Mouse (Mus musculus): Measurements from ENCODE around the gene Gm17655.
A peak's percentile ranks its signal among the peaks of the same experiment; 100 is the strongest.
"Not testable (repeated sequence)": the region's sequence is repeated elsewhere in the genome, so short reads cannot be mapped to it uniquely, and the experiment has no call there.

Gene Gm17655

DNA sequence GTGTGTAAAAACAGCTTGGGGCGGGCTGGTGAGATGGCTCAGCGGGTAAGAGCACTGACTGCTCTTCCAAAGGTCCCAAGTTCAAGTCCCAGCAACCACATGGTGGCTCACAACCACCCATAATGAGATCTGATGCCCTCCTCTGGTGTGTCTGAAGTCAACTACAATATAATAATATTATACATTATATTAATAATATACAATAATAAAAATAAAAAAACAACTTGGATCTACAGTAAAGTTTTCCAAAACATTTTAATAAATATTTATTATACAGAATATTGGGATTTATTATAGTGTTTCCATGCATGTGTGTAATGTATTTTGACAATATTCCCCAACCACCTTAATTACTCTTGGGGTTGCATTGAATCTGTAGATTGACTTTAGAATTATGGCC lies at the start of gene Gm17655:
Gm17655 (minus strand) TSS at position 101 of the 400 bp plus-strand sequence.
- not testable (repeated sequence) for DNase-seq (ENCODE audit: low read depth, low spot score)

DNA sequence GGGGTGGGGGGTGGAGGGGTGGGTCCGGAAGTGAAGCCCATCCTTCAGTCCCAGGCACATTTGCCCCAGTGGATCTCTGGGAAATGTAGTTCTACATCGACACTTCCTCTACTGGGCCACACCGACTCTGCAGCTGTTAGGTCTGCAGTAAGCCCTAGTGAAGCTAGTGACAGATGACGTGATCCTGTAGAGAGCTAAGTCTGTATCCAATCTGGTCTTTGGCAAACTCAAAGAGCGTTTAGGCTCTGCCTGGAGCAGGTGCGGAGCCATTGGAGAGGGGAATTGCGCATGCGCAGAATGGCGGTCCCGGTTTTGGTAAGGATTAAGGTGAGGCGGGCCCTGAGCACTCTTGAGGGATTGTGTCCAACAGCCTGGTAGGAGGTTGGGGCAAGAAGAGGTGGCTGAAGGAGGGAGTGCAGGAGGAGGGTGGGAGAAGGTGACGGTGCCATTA lies 37.7 kb upstream of the Gm17655 start, which contains the start of gene Zfp605:
Zfp605 (plus strand) TSS at position 102 of the 451 bp plus-strand sequence.
- DNase-seq (ENCODE audit: low read depth, low spot score) = peak; percentile 81

DNA sequence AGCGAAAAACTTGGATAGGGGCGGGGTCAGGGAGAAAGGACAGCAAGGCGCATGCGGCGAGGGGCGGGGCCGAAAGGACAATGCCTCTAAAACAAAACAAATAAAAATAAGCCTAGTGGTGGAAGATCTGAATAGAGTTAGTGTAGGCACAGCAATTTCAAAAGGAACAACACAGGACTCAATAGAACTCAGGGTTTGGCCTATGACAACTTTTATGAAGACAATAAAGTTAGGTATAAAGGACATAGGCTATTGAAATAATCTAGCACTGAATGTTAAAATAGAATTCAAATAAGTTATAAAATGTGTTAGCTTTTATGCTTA lies 36.0 kb upstream of the Gm17655 start:
- peak; percentile 99 for DNase-seq (ENCODE audit: low read depth, low spot score)

DNA sequence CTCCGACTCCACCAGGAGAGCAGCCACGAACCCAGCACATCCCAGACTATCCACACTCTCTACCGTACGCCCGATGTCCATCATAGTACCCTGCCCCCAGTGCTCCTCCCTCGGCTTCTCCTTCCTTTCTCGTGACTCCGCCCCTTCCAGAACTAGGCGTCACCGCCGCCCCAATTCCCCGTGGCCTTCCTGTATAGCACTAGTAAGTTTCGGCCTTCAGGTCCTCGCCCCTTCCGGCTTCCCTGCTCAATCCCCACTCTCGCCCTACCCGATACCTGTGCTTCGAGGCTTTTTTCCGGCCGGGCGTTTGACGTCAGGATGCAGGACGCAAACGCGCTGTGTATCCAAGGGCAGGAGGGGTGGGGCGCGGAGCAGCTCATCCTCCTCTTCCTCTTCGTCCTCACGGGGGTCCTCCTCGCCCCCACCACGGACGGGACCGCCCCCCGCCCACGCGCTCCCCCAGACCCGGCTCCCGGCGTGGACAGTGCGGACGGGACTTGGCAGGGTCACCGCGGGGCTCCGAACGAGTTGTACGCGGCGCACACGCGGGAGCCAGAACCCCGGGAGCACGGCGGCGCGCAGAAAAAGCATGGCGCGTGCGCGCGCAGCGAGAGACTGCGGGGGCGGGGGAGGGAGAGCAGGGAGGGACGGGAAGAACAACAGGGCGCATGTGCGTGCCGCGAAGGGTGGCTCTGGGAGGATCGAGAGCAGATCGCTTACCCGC lies 35.4 kb upstream of the Gm17655 start, which contains the start of gene Gtpbp6:
Gtpbp6 (minus strand) TSS at position 617 of the 724 bp plus-strand sequence.
- peak; percentile 99 for DNase-seq (ENCODE audit: low read depth, low spot score)

DNA sequence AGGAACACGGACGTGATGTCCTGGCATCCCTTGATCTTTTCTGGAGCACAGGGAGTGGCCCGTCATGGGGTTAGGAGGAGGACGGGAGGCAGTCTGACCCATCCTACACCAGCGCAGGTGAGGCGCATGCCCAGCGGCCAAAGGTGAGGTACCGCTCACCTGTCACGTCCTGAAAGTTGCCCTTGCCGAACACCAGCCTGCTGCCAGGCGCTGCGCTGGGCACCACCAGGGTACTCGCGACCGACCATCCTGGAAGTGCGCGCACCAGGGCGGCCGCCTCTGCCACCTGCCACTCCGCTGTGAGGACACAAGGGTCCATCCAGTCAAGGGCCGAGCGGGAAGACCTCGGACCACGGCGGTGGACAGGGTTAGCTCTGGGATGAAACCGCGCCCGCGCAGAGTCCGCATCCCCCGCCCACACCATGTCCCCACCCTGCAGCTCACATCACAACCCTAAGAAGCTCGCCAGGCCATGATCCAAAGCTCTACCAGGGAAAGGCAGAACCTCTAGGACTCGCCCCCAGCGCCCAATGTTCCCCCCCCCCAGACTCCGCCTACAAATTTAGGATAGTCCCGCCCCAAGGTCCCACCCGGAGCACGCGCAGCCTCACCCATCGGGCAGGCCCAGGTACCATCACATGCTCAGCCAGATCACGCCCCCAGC lies 34.7 kb upstream of the Gm17655 start:
- no peak for DNase-seq (ENCODE audit: low read depth, low spot score)

DNA sequence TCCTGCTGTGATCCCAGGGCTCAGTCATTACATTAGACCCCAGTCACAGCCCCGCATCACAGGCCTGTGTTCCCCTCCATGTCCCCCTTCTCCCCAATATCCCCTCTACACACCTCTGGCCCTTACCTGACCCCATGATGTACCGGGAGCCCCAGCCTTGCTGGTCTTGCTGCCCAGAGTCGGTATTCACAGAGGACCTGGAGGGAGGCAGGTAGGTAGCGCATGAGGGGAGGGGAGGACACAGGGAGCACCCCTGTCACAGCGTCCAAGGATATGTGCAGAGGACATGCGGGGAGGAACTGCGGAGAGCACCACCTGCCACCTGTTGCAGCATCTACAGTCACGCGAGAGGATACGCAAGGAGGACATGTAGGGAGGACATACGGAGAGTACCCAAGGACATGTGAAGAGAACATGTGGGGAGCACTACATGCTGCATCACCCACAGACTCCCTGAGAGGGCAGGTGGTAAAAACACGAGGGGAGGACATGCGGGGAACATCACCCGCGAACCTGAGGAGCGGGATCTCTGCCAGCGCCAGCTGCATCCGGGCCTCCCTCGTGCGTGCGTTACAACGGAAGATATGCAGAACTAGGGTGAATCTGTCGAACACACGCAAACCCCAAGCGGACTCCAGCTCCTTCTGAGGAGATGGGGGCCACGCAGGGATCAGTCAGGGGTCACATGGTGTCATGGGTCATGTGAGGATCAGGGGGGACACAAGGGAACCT lies 34.0 kb upstream of the Gm17655 start:
- no peak for DNase-seq (ENCODE audit: low read depth, low spot score)

DNA sequence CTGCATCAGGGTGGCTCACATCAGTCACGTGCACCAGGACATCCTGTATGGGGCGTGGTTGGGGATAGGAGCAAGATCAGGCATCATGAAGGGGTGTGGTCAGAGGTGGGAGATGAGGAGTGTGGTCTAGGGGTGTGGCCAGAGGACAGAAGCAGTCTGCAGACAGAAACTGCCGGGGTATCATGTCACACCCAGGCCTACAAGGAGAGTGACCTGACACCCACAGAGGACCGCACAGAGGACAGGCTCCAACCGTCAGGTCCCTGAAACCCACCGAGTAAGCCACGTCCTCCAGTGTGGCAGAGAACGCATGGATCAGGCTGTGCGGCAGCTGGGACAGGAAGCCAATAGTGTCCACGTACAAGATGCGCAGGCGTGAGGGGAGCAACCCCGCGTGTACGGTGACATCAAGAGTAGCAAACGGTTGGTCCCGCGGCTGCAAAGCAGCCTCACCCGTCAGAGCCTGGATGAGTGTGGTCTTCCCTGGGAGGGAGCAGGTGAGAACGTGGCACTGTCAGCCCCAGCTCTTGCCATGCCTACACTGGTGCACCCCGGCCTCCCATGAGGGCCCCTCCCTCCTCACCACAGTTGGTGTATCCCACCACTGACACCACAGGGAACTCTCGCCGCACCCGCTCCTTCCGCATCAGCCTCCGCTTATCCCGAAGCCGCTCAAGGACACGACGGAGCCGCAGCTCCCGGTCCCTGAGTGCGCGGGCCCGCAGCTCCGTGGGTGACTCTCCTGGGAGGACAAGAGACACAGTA lies 32.5 kb upstream of the Gm17655 start:
- no peak for DNase-seq (ENCODE audit: low read depth, low spot score)

DNA sequence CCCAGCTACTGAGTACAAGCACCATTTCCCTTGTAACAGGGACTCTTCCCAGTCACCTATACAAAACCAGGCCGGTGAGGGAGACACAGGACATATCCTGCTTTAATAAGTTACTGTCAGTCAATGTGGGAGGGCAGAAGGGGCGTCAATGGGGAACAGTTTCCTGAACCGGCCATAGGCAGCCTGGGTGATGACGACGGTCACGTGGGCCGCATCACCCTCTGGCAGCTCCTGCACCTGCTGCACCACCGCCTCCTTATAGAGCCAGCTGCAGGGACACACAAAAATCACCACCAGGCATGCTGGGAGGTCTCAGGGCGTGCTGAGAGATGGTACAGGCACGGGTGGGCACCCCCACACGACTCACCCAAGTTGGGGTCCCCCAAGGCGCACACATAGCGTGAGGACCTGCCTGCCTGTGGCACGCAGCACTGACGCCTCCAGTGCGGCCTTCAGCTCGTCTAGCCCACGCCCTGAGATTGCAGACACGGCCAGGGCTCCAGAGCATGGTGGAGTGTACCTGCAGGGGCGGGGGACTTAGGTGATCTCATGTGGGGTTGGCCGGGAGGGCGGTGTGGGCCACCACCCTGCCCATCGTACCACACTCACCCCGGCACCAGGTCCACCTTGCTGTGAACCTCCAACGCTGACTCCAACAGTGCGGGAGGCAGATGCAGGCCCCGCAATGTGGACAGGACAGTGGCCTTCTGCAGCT lies 31.7 kb upstream of the Gm17655 start:
- no peak for DNase-seq (ENCODE audit: low read depth, low spot score)

DNA sequence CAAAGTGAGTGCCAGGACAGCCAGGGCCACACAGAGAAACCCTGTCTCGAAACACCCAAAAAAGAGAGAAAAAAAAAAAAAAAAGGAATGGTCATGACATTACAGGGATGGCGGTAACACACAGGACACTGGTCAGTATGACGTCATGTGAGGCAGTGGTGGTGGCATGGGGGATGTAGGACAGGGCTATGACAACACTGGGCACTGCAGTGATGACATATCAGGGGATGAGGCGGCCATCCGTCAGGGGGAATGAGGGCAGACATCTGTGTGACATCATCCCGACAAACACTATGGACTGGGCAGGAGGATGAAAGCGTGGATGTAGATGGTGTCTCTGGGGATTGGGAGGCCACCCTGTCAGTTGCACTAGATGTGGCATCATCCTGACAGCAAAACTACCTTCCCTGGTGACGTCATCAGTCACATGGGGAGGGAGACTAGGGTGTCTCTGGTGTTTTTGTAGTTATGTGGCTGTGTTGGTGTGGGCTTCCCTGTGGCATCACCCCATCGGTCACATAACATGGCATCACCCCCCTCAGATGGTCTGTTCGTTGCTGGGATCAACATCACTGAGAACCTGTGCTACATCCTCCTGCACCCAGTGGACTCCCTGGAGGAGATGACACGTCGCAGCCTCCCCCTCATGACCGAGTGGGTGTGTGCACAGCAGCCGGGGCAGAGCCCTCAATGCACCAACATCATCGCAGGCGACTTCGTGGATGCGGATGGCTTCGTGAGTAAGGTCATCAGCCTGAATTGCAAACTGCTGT lies 30.7 kb upstream of the Gm17655 start:
- no peak for DNase-seq (ENCODE audit: low read depth, low spot score)

DNA sequence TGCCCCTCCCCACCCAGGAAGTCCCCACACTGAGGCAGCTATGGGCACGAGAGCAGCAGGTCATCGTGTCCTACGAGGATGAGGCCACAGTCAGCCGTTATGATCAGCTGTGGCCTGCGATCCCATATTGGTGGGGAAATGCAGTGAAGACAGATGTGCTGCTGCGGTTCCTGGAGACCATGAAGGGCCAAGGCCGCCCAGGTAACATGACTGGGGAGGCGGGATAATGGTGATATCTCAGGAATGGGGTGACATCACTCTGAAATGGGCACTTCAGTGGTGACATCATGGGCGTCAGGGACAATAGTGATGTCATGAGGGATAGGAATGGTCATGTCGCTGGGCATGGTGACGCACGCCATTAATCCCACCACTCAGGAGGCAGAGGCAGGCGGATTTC lies 30.1 kb upstream of the Gm17655 start:
- no peak for DNase-seq (ENCODE audit: low read depth, low spot score)

DNA sequence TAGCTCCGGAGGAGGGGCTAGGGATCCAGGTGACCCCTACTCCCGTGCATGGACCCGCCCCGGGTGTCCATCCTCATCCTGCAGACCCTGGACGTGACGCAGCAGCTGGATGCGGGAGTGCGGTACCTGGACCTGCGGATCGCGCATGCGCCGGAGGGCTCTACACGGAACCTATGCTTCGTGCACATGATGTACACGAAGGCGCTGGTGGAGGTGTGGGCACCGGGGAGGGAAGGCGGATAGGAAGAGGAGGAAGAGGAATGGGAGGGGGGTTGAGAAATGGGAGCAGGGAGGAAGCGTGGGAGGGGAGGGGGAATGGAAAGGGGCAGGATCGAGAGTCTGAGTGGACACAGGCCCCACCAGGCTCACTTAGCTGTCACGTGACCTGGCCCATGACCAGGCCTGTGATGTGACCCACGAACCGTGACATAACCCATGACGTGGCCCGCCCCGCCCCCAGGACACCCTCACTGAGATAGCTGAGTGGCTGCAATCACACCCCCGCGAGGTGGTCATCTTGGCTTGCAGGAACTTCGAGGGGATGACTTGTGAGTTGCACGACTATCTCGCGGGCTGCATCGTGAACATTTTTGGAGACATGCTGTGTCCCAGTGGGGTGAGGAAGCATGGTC lies 29.5 kb upstream of the Gm17655 start:
- DNase-seq (ENCODE audit: low read depth, low spot score) = no peak

DNA sequence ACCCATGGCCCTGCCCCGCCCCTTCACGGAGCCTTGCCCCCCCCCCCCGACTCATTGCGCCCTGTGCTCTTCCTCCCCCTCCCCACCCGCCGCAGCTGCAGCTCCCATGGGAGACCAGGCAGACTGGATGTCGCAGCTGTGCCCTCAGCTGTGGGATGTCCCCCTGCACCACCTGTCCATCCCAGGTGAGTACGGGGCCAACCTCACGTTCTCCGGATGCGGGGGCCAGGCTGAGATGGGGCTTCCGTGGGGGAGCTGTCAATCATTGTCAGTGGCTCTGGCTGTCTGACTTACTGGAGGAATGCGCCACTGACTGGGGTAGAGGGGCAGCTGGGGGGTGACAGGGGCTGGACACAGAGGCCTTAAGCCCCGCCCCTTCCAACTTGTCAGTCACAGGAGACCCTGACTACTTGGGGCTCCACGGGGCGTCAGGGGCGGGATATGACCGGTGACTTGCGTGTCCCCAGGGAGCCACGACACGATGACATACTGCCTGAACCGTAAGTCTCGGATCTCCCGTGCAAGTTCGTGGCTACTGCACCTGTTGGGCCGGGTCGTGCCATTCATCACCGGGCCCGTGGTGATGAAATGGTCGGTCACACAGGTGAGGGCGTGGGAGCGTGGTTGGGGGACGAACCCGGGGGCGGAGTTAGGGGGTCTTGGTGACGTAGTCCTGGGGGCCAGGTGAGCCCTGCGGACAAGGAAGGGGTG lies 28.8 kb upstream of the Gm17655 start:
- no peak for DNase-seq (ENCODE audit: low read depth, low spot score)

DNA sequence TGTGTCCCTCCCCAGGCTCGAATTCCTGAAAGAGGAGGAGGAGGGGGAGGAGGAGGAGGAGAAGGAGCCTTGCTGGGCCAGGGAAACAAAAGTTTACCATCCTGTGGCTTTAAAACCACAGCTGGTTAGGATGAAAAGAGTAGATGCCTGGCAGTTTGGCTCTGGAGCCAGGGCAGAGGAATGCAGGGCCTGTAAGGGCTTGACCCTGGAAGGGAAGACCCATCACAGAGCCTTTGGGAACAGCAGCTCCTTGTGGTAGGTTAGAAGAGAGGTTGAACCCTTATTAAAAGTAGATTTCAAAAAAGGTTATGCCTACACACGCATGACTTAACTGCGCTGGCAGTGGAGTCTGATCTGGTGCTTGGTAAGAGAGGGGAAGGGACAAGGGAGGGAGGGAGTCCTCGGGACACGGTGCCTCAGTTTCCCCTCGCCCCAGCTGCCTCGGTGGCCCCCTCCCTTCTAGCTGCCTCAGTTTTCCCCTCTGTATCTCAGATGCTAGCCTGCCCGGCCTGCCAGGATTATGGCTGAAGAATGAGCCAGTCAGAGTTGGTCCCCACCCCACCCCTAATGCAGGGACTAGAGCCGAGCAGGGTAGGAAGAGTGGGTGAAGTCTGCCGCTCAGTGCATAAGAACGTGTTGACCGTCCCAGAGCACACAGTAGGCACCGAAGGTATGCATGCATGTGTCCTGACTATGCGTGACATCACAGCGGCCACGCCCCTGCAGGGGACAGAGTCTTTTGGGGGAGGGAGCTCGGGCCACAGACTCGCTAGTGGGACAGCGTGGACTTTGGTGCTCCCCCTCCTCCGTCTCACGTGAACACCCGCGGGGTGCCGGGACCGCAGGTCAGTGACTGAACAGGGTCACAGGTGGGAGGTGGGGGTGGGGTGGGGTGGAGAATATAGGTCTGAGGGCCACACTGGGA lies 27.6 kb upstream of the Gm17655 start, which contains the start of gene Plcxd1:
Plcxd1 (plus strand) TSS at position 314 of the 925 bp plus-strand sequence.
- peak; percentile 61 for DNase-seq (ENCODE audit: low read depth, low spot score)

DNA sequence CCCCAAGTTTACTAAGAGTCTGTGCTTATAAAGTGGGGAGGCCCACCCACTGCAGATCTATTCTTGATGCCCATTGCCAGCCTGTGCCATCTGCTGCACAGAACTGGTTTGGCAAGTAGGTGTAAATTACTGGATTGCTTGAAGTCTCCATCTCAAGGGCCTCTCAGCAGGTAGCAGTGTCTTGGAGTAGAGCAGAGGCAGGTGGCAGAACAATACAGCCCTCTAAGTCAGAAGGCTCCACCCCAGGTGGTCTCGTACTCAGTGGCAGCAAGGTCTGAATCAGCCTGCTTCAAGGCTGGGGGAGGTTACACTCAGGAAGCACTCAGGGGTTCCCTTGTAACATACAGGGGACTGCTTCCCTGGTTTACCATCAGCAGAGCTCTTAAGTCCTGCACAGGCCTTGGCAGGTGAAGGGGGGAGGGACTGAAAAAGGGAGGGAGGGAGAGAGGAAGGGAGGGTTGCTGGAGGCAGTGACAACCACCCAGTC lies 26.7 kb upstream of the Gm17655 start:
- no peak for DNase-seq (ENCODE audit: low read depth, low spot score)

DNA sequence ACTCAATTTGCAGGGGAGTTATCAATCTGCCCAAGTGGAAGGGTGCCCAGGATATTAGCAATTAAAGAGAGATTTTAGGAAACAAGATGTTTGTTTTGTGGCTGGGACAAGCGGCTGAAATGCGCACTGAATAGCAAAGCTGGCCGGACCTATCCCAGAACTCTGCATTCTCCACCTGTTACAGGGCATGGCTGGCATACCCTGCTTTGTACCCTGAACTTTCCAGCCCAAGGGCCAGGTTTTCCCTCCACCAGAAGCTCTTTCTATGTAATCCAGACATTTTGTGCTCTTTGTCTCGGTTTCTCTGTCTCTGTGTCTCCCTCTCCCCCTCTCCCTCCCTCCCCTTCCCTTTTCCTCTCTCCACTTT lies 22.5 kb upstream of the Gm17655 start:
- no peak for DNase-seq (ENCODE audit: low read depth, low spot score)

DNA sequence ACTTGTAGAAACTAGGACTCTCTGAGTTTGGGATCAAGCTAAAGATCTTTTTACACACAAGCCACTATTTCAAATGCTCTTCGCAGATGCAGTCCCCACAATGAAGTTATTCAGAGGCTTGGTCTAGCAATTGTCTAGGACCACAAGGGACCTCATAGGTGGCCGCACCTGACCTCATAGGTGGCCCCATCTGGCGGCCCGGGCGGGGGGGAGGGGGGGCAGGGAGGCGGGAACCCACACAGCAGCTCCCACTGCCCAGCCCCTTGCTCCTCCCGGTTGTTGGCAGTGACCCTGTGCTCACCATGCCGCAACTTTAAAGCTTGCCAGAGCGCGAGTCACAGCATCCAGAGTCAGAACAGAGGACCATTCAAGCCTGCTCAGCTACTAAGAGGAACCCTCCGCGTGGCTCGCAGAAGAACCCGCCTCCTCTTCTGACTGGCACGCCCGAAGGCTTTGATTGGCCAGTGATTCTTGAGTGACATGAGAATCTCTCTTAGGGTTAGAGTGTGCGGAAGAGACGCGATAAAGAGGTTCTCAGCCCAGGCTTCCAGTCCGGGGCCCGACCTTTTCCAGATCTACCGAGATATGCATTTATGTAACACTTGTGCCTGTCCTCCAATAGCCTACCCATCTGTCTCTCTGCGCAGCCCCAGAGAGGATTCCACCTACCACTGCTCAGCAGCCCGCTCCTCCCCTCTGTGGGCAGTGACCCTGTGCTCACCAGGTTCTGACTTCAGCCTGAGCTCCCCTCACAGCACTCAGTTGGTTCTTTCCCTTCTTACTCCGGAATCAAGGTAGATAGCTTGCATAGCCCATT lies 21.9 kb upstream of the Gm17655 start, which contains the start of gene Gm35315:
Gm35315 (minus strand) TSS at position 391 of the 817 bp plus-strand sequence.
- DNase-seq (ENCODE audit: low read depth, low spot score) = peak; percentile 94

DNA sequence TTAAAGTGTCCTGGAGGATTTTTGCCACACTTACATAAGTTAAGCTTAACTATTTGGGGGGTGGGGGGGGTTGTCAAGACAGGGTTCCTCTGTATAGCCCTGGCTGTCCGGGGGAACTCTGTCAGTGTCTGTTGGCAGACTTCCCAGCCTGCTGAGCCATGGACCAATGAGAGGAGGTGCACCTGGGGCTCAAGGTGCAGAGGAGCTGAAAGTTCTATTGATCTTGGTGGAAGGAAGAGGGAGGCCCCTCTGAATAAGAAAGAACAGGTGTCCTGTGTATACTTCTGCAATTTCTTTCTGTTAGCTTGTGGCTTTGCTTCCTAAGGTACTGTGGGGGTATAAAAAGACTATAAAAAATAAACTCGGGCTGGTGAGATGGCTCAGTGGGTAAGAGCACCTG lies 19.2 kb upstream of the Gm17655 start:
- no peak for DNase-seq (ENCODE audit: low read depth, low spot score)
